Mouse (Mus musculus) liver, adult 2 months (tissue): Measurements from ENCODE around the gene Eif2b5. TPM values are rescaled to one million over a fixed set of nuclear protein-coding genes. Genes with fewer than 3 reads are reported as not detected.
"Not testable (repeated sequence)": the region's sequence is repeated elsewhere in the genome, so short reads cannot be mapped to it uniquely, and the experiment has no call there.

Experiments used
- DNase-seq: peaks from one replicate; pipeline ENCODE4 v3.0.0-alpha.2; 2011; ENCODE audit warnings: low read depth, low spot score; ENCODE audit errors: extremely low read depth
- H3K27ac ChIP-seq: fragments of 200-500 bp; replicated peaks from 2 replicates; pipeline ENCODE4 v1.5.1; 2012; ENCODE audit warnings: low read depth, mild to moderate bottlenecking, control low read depth, inconsistent platforms, low read length; ENCODE audit not compliant: insufficient read depth
- H3K27me3 ChIP-seq: fragments of 200-500 bp; 2 replicates; pipeline ENCODE4 v1.6.1; 2012; ENCODE audit warnings: mild to moderate bottlenecking, moderate library complexity, low read length, inconsistent platforms; ENCODE audit not compliant: control insufficient read depth, insufficient read depth
- H3K36me3 ChIP-seq: fragments of 200-500 bp; 2 replicates; pipeline ENCODE4 v1.6.1; 2012; ENCODE audit warnings: low read length, inconsistent platforms; ENCODE audit not compliant: control insufficient read depth, insufficient read depth
- H3K4me1 ChIP-seq: fragments of 200-500 bp; 2 replicates; pipeline ENCODE4 v1.6.1; 2011; ENCODE audit warnings: low read length; ENCODE audit not compliant: control insufficient read depth, insufficient read depth
- H3K4me3 ChIP-seq: fragments of 200-500 bp; 2 replicates; pipeline ENCODE4 v1.5.1; 2011; ENCODE audit warnings: low read depth, mild to moderate bottlenecking, control low read depth, low read length, moderate library complexity; ENCODE audit not compliant: insufficient read depth
- H3K79me2 ChIP-seq: fragments of 200-500 bp; 2 replicates; pipeline ENCODE4 v1.6.1; 2012; ENCODE audit warnings: inconsistent platforms, mild to moderate bottlenecking, low read length, moderate library complexity; ENCODE audit not compliant: control insufficient read depth, insufficient read depth
- H3K9ac ChIP-seq: fragments of 200-500 bp; 2 replicates; pipeline ENCODE4 v1.6.1; 2012; ENCODE audit warnings: low read depth, mild to moderate bottlenecking, control low read depth, inconsistent platforms, low read length
- CTCF ChIP-seq: fragments of 200-500 bp; IDR thresholded peaks from 2 replicates; pipeline ENCODE4 v1.5.1; 2011; ENCODE audit warnings: low read depth, low read length, control low read depth
- POLR2A ChIP-seq: fragments of 200-500 bp; IDR thresholded peaks from 2 replicates; pipeline ENCODE4 v1.6.1; 2011; ENCODE audit warnings: low read length, control low read depth; ENCODE audit not compliant: insufficient read depth; ENCODE audit errors: extremely low read depth
- WGBS: fragments of 180-500 bp; shearing (Covaris S2); methylation state at CpG from one replicate; pipeline ENCODE4 v1.1.7; 2018; 5-methylcytosine and 5-hydroxymethylcytosine counted together
- polyA plus RNA-seq: library from polyadenylated mRNA; depleted of rRNA; stranded (reverse); fragments of >200 nt; gene quantifications from 2 replicates; pipeline ENCODE4 v1.2.3, GENCODE M21; 2012
- total RNA-seq: library from RNA; depleted of rRNA; stranded (reverse); fragments of >200 nt; gene quantifications from 2 replicates; pipeline ENCODE4 v1.2.3, GENCODE M21; 2014

Gene Eif2b5
- total and polyA plus RNA-seq, 2 experiments: 19.3 to 38.1 TPM

GRCm38 (mm10) chr16:20485061-20485460 is 13.6 kb upstream of the Eif2b5 start:
- Histone ChIP-seq H3K9ac (no peak overlapping the region), H3K4me3 (no peak overlapping the region), H3K36me3 (no peaks in the 10 kb centered on the region), H3K27me3 (no peaks in the 10 kb centered on the region), H3K79me2 (no peaks in the 10 kb centered on the region), H3K4me1 (no peaks in the 10 kb centered on the region), H3K27ac (no peak overlapping the region)
- WGBS: 71% methylated on average over 4 of the region's 4 CpGs
- no peak for DNase-seq
- TF ChIP-seq CTCF (no peak), POLR2A (no peak)

- Histone ChIP-seq H3K27me3 (no peaks in the 10 kb centered on the region), H3K27ac (no peak overlapping the region), H3K9ac (no peak overlapping the region), H3K79me2 (no peaks in the 10 kb centered on the region), H3K4me1 (no peaks in the 10 kb centered on the region), H3K36me3 (no peaks in the 10 kb centered on the region), H3K4me3 (no peak overlapping the region)
- no peak for TF ChIP-seq CTCF
- no peak for TF ChIP-seq POLR2A
- no peak for DNase-seq
- WGBS: 83% methylated on average over 3 of the region's 3 CpGs
Observed at GRCm38 (mm10) chr16:20486048-20486447, 12.6 kb upstream of the Eif2b5 start.

GRCm38 (mm10) chr16:20488151-20488550 is 10.5 kb upstream of the Eif2b5 start:
- H3K27ac ChIP-seq: no peak overlapping the region
- no peak for DNase-seq
- H3K9ac ChIP-seq: no peak overlapping the region
- H3K4me3 ChIP-seq: no peak overlapping the region
- no peaks in the 10 kb centered on the region for H3K27me3 ChIP-seq
- no peaks in the 10 kb centered on the region for H3K4me1 ChIP-seq
- no peaks in the 10 kb centered on the region for H3K36me3 ChIP-seq
- TF ChIP-seq POLR2A: no peak
- TF ChIP-seq CTCF: no peak
- 100% methylated on average over 1 of the region's 1 CpGs for WGBS
- H3K79me2 ChIP-seq: no peaks in the 10 kb centered on the region

GRCm38 (mm10) chr16:20488751-20489150 is 9.9 kb upstream of the Eif2b5 start:
- not testable (repeated sequence) for H3K27me3 ChIP-seq, H3K79me2 ChIP-seq, DNase-seq, H3K36me3 ChIP-seq, H3K9ac ChIP-seq, H3K4me1 ChIP-seq, H3K4me3 ChIP-seq, H3K27ac ChIP-seq
- 86% methylated on average over 9 of the region's 9 CpGs for WGBS

- TF ChIP-seq POLR2A: no peak
- no peak for TF ChIP-seq CTCF
- no peak for DNase-seq
- WGBS: 90% methylated on average over 2 of the region's 2 CpGs
Observed at GRCm38 (mm10) chr16:20489233-20489632, 9.4 kb upstream of the Eif2b5 start.

GRCm38 (mm10) chr16:20490581-20490980 is 8.0 kb upstream of the Eif2b5 start:
- TF ChIP-seq POLR2A: no peak
- WGBS: 46% methylated on average over 2 of the region's 2 CpGs
- no peak overlapping the region for H3K9ac ChIP-seq
- no peaks in the 10 kb centered on the region for H3K4me1 ChIP-seq
- DNase-seq: no peak
- no peak overlapping the region for H3K27ac ChIP-seq
- no peaks in the 10 kb centered on the region for H3K36me3 ChIP-seq
- H3K79me2 ChIP-seq: no peaks in the 10 kb centered on the region
- no peaks in the 10 kb centered on the region for H3K27me3 ChIP-seq
- H3K4me3 ChIP-seq: no peak overlapping the region

More at GRCm38 (mm10) chr16:20489233-20489632, 9.4 kb upstream of the Eif2b5 start:
- H3K27me3 ChIP-seq: no peaks in the 10 kb centered on the region
- no peaks in the 10 kb centered on the region for H3K79me2 ChIP-seq
- no peak overlapping the region for H3K27ac ChIP-seq
- no peaks in the 10 kb centered on the region for H3K36me3 ChIP-seq
- no peak overlapping the region for H3K4me3 ChIP-seq
- no peak overlapping the region for H3K9ac ChIP-seq
- no peaks in the 10 kb centered on the region for H3K4me1 ChIP-seq
